Mouse (Mus musculus) heart, postnatal 25 days (tissue): ENCODE results near the gene Srbd1. TPM values are rescaled to one million over a fixed set of nuclear protein-coding genes. Genes with fewer than 3 reads are reported as not detected.

ENCODE experiments used
- DNase-seq: peaks from one replicate; pipeline ENCODE4 v3.0.0; 2022; ENCODE audit warnings: low spot score
- intact Hi-C: fragments of 180-260 bp; cut with DNase I; formaldehyde crosslinking; loops from one replicate; pipeline ENCODE4 v1.15.1; 2025
- total RNA-seq, 2 experiments: library from RNA; stranded (reverse); gene quantifications; 2 replicates each; pipeline ENCODE4 v1.2.3; 2021

The Srbd1 gene
- total RNA-seq, 2 experiments from 2014 or later: 10.5 to 10.9 TPM

GRCm38 (mm10) chr17:85995727-85996126, 149.2 kb downstream of the Srbd1 start:
- intact Hi-C loops: no loop called here
- DNase-seq: peak; percentile 37

- DNase-seq: no peak
- intact Hi-C loops: no loop called here
Measured at GRCm38 (mm10) chr17:85995086-85995485, 149.9 kb downstream of the Srbd1 start.

- DNase-seq: no peak
- intact Hi-C loops: no loop called here
Measured at GRCm38 (mm10) chr17:85989058-85989769, 155.8 kb downstream of the Srbd1 start.

- DNase-seq: no peak
- intact Hi-C loops: no loop called here
Measured at GRCm38 (mm10) chr17:85987531-85987930, 157.4 kb downstream of the Srbd1 start.

- intact Hi-C loops: no loop called here
- no peak for DNase-seq
Measured at GRCm38 (mm10) chr17:85986624-85987023, 158.4 kb downstream of the Srbd1 start.

GRCm38 (mm10) chr17:85986181-85986580, 158.8 kb downstream of the Srbd1 start:
- intact Hi-C loops: no loop called here
- DNase-seq: no peak

- intact Hi-C loops: no loop called here
- no peak for DNase-seq
Measured at GRCm38 (mm10) chr17:85985131-85985530, 159.8 kb downstream of the Srbd1 start.

- intact Hi-C loops: no loop called here
- DNase-seq: no peak
Measured at GRCm38 (mm10) chr17:85982271-85982670, 162.7 kb downstream of the Srbd1 start.

GRCm38 (mm10) chr17:85981869-85982268, 163.1 kb downstream of the Srbd1 start:
- intact Hi-C loops: no loop called here
- DNase-seq: no peak

GRCm38 (mm10) chr17:85978876-85979275, 166.1 kb downstream of the Srbd1 start:
- intact Hi-C loops: no loop called here
- no peak for DNase-seq

- intact Hi-C loops: no loop called here
- DNase-seq: no peak
Measured at GRCm38 (mm10) chr17:85975077-85975476, 169.9 kb downstream of the Srbd1 start.

- intact Hi-C loops: no loop called here
- DNase-seq: no peak
Measured at GRCm38 (mm10) chr17:85974591-85974990, 170.4 kb downstream of the Srbd1 start.

GRCm38 (mm10) chr17:85971120-85971519, 173.9 kb downstream of the Srbd1 start:
- intact Hi-C loops: no loop called here
- no peak for DNase-seq

GRCm38 (mm10) chr17:85961653-85962052, 183.3 kb downstream of the Srbd1 start:
- intact Hi-C loops: no loop called here
- no peak for DNase-seq

GRCm38 (mm10) chr17:85951771-85952170, 193.2 kb downstream of the Srbd1 start:
- intact Hi-C loops: no loop called here
- no peak for DNase-seq

GRCm38 (mm10) chr17:85949919-85950505, 195.0 kb downstream of the Srbd1 start:
- DNase-seq: no peak
- intact Hi-C loops: no loop called here

- intact Hi-C loops: no loop called here
- no peak for DNase-seq
Measured at GRCm38 (mm10) chr17:85948911-85949909, 195.8 kb downstream of the Srbd1 start.

- intact Hi-C loops: no loop called here
Measured at GRCm38 (mm10) chr17:85944726-85945125, 200.2 kb downstream of the Srbd1 start.

GRCm38 (mm10) chr17:85943994-85944640, 200.9 kb downstream of the Srbd1 start:
- DNase-seq: no peak
- intact Hi-C loops: no loop called here

More at GRCm38 (mm10) chr17:85944726-85945125, 200.2 kb downstream of the Srbd1 start:
- DNase-seq: no peak

- intact Hi-C loops: no loop called here
- no peak for DNase-seq
Measured at GRCm38 (mm10) chr17:85943551-85943981, 201.4 kb downstream of the Srbd1 start.
